Comparison of ENCODE assay signal across 25 mouse cellular contexts in genomic region chr10:62044408-62044807, GRCm38 (mm10).
DNase-seq lines count a peak whose midpoint lies in the region; ATAC-seq and TF ChIP-seq lines count a peak whose summit lies in the region.
"Had no signal": no experiment of that assay in that cellular context is flagged by ENCODE, and none has a peak within 500 bp of the region (broad histone marks: within the 10 kb centered on the region; RNA-seq: fewer than 3 reads in every experiment).

No protein-coding gene starts in this region.

- DNase-seq in limb, embryonic 10.5 days (ENCODE audit: low spot score) = no peak
- DNase-seq in thymus, postnatal 4 days = peak; percentile 25
- DNase-seq in thymus, adult 2 months = no peak
- peak; percentile 59 for DNase-seq in lung, postnatal 14 days
- DNase-seq in retina, embryonic 14.5 days (ENCODE audit: low spot score) = no peak
- no peak for DNase-seq in neural tube, embryonic 10.5 days (ENCODE audit: extremely low spot score, low spot score)
- DNase-seq: cerebellum, adult 18-20 months; cerebellum, postnatal 25 days; embryo, embryonic 11 days; gastrocnemius, postnatal 14 days; heart, adult 18-20 months; heart, postnatal 4 days; kidney, adult 9 months; kidney, postnatal 25 days; layer of hippocampus, adult 9-11 months; left cerebral cortex, postnatal 4 days; right cerebral cortex, postnatal 25 days had no signal

- H3K27ac ChIP-seq in limb, embryonic 13.5 days = no peak overlapping the region
- no peak overlapping the region for H3K27ac ChIP-seq in limb, embryonic 10.5 days
- no peak overlapping the region for H3K27ac ChIP-seq in thymus, adult 2 months (ENCODE audit: control insufficient read depth, insufficient read depth, low read length)
- H3K27ac ChIP-seq: forebrain, embryonic 12.5 days; heart, embryonic 13.5 days; hindbrain, embryonic 15.5 days; intestine, embryonic 15.5 days; left cerebral cortex, adult 2 months; liver, embryonic 14.5 days had no signal

- H3K9ac ChIP-seq in limb, embryonic 13.5 days = no peak overlapping the region
- H3K9ac ChIP-seq: forebrain, embryonic 12.5 days; heart, embryonic 13.5 days; hindbrain, embryonic 15.5 days; intestine, embryonic 15.5 days; liver, embryonic 14.5 days had no signal

- no peaks in the 10 kb centered on the region for H3K36me3 ChIP-seq in limb, embryonic 13.5 days
- no peaks in the 10 kb centered on the region for H3K36me3 ChIP-seq in limb, embryonic 10.5 days
- no peaks in the 10 kb centered on the region for H3K36me3 ChIP-seq in thymus, adult 2 months (ENCODE audit: control insufficient read depth, insufficient read depth, low read length)
- H3K36me3 ChIP-seq: forebrain, embryonic 12.5 days; heart, embryonic 13.5 days; hindbrain, embryonic 15.5 days; intestine, embryonic 15.5 days had no signal

- peaks cover 9% of the 10 kb centered on the region; the same call in 1 of the 2 replicates for H3K4me1 ChIP-seq in limb, embryonic 13.5 days
- peaks cover 6% of the 10 kb centered on the region; the same call in 1 of the 2 replicates for H3K4me1 ChIP-seq in limb, embryonic 10.5 days
- H3K4me1 ChIP-seq in thymus, adult 2 months (replicated peaks; ENCODE audit: control insufficient read depth, insufficient read depth, low read length) = no peaks in the 10 kb centered on the region
- H3K4me1 ChIP-seq: forebrain, embryonic 12.5 days; hindbrain, embryonic 15.5 days had no signal

- no peaks in the 10 kb centered on the region for H3K27me3 ChIP-seq in limb, embryonic 13.5 days
- no peaks in the 10 kb centered on the region for H3K27me3 ChIP-seq in limb, embryonic 10.5 days (ENCODE audit: low read depth, poor library complexity, severe bottlenecking)
- no peaks in the 10 kb centered on the region for H3K27me3 ChIP-seq in thymus, adult 2 months (ENCODE audit: control insufficient read depth, insufficient read depth, low read length)
- H3K27me3 ChIP-seq: forebrain, embryonic 12.5 days; heart, embryonic 13.5 days; hindbrain, embryonic 15.5 days; intestine, embryonic 15.5 days had no signal

- peak; percentile 71 for ATAC-seq in limb, embryonic 13.5 days (ENCODE audit: low FRiP score, low read depth)
- ATAC-seq: intestine, embryonic 15.5 days; midbrain, embryonic 16.5 days had no signal

- no peak for TF ChIP-seq POLR2A in thymus, adult 2 months (IDR thresholded peaks at IDR 0.05; ENCODE audit: control insufficient read depth, extremely low read depth, insufficient read depth, low read length, poor library complexity)

- H3K4me3 ChIP-seq in limb, embryonic 13.5 days = no peak overlapping the region
- H3K4me3 ChIP-seq in limb, embryonic 10.5 days = no peak overlapping the region
- H3K4me3 ChIP-seq in thymus, adult 2 months (ENCODE audit: control insufficient read depth, insufficient read depth, low read length) = no peak overlapping the region
- H3K4me3 ChIP-seq: forebrain, embryonic 12.5 days; heart, embryonic 13.5 days; hindbrain, embryonic 15.5 days; intestine, embryonic 15.5 days; left cerebral cortex, adult 2 months had no signal

- no peak for TF ChIP-seq CTCF in thymus, adult 2 months (IDR thresholded peaks at IDR 0.05; ENCODE audit: borderline replicate concordance, control insufficient read depth, extremely low read depth, insufficient read depth, low read length, poor library complexity)

- H3K4me2 ChIP-seq in limb, embryonic 13.5 days (replicated peaks) = no peak overlapping the region
- H3K4me2 ChIP-seq: forebrain, embryonic 12.5 days; heart, embryonic 13.5 days; hindbrain, embryonic 15.5 days; intestine, embryonic 15.5 days had no signal

- H3K9me3 ChIP-seq in limb, embryonic 13.5 days = peaks cover 14% of the 10 kb centered on the region
- peaks cover 5% of the 10 kb centered on the region; the same call in 1 of the 2 replicates for H3K9me3 ChIP-seq in limb, embryonic 10.5 days (replicated peaks)
- H3K9me3 ChIP-seq: hindbrain, embryonic 15.5 days; intestine, embryonic 15.5 days had no signal

- 33% methylated on average over 3 of the region's 3 CpGs for WGBS in limb, embryonic 13.5 days
- 76% methylated on average over 3 of the region's 3 CpGs for WGBS in limb, embryonic 10.5 days
- WGBS in thymus, adult 2 months = 86% methylated on average over 3 of the region's 3 CpGs

Comparison
In these comparisons a context has a peak if more than half of its experiments do, and no peak if none do; other contexts are left out.
1. DNase-seq: peak in thymus, postnatal 4 days (single experiment) and lung, postnatal 14 days (single experiment); none in limb, embryonic 10.5 days (single experiment), thymus, adult 2 months (single experiment), retina, embryonic 14.5 days (single experiment) and neural tube, embryonic 10.5 days (single experiment).